Mouse (Mus musculus) left cerebral cortex, postnatal 25 days (tissue): ENCODE results near the gene Cacna1f. TPM values are rescaled to one million over a fixed set of nuclear protein-coding genes. Genes with fewer than 3 reads are reported as not detected.

Source experiments
- DNase-seq, 2 experiments: peaks; one replicate each; pipeline ENCODE4 v3.0.0; 2022; ENCODE audit warnings: low spot score in 2 of 2, mixed read lengths in 1 of 2
- intact Hi-C: fragments of 180-260 bp; cut with DNase I; formaldehyde crosslinking; loops from one replicate; pipeline ENCODE4 v1.15.1; 2025
- total RNA-seq, 2 experiments: library from RNA; stranded (reverse); gene quantifications; 2 replicates each; pipeline ENCODE4 v1.2.3; 2021

The Cacna1f gene
- total RNA-seq, 2 experiments from 2014 or later, result not detected

- DNase-seq, result peak; percentile 32 to 42
- intact Hi-C loops, result loop anchor here (2.0 kb wide), 1 partner anchor 24 kb away; no protein-coding TSS in a partner anchor
These were observed 3.8 kb downstream of the Cacna1f start for GRCm38 (mm10) chrX:7610536-7611258.

DNA sequence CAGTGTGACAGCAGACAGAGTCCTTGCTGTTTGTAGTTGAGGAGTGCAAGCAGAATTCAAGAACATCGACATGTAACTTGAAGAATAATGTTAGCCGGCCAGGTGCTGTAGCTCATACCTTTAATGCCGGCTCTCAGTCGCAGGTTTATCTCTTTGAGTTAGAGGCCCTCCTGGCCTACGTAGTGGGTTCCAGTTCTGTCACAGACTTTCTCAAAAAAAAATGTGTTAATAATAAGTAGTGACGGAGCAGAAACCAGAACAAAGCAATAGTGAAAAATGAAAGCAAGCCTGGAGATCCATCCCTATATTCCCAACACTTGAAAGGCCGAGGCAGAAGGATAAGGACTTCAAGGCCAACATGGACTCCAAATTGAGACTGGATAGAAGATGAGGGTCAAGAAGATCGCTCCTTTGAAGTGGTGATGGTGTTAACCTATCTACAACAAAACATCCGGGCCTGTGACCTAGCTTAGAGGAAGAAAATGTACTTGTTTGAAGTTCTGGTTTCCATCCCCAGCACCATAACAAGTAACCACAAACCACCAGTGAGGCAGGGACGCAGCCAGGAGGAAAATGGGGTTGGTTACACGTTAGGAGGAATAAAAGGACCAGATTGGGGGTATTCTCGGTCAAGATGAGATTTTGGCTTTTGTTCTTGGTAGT lies 11.1 kb downstream of the Cacna1f start:
- no peak for DNase-seq
- intact Hi-C loops, result no loop called here

DNA sequence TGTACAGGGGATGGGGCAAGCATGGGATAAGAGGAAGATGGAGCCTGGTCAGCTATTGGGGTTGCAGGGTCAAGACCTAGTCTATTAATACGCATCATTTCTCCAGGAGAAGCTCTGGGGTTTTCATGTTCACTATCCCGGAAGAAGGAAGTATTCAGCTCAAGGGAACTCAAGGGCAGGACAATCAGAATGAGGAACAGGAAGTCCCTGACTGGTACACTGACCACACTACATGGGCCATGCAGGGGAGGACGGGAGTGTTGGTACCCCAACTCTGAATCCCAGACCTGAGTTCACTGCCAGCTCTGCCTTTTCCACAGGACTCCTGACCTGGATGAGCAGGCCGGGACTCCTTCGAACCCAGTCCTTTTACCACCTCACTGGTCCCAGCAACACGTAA lies 25.7 kb downstream of the Cacna1f start:
- intact Hi-C loops, result no loop called here
- DNase-seq, result no peak

DNA sequence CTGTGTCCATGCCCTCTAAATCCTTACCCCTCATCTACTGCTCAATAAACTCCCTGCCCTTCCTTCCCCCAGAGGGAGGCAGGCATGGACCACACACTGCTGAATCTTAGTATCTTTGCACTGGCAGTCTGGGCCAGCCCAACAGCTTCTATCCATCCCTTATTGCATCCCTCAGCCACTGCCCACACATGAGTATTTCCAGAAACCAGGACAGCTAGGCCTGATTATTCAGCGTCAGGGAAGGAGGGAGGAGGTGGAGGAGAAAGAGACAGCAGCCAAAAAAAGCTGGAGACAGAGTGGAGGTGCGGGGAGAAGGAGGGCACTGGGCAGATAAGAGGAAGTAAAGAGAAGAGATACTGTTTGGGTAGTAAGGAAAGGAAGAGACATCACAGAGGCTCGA lies 28.2 kb downstream of the Cacna1f start:
- intact Hi-C loops, result loop anchor here (2.0 to 5.0 kb wide), 2 partner anchors 24 to 213 kb away; no protein-coding TSS in a partner anchor
- peak; percentile 50 to 90 for DNase-seq

DNA sequence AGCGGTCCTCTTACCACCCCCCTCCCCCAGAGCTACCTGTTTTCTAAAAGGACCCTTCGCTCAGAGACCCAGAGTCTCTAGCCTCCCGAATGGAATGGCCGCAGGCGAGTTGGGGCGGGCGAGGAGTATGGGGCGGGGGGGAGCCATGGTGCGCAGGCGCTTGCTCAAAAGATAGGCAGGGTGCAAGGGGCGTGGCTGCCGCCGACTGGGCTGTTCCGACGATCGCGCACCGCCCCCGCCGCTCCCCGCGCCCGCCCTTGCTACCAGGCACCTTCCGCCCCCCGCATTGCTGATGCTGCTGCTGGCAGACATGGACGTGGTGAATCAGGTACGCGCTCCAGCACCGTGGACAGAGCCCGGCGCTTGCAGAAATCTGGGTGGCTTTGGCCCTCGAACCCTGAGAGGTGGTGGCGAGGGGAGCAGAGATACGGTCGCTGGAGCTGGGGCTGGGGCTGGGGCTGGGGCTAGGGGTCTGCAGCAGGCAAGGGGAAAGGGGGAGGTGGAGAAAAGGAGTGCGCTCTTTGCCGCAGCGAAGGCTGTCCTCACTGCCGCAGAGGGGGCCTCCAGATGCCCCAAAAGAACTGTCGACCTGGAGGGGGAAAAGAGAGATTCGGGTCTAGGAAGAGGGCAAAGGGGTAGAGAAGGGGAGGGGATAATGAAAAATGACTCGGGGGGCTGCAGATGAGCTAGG lies 31.7 kb downstream of the Cacna1f start, which contains the start of gene Syp:
Gene Syp, plus strand, starts transcription at position 71 of the 691 bp plus-strand sequence.
- intact Hi-C loops, result loop anchor here (2.0 to 5.0 kb wide), 2 partner anchors 64 to 216 kb away; partner anchors contain the start of gene Ppp1r3f
- peak; percentile 85 to 92 for DNase-seq

DNA sequence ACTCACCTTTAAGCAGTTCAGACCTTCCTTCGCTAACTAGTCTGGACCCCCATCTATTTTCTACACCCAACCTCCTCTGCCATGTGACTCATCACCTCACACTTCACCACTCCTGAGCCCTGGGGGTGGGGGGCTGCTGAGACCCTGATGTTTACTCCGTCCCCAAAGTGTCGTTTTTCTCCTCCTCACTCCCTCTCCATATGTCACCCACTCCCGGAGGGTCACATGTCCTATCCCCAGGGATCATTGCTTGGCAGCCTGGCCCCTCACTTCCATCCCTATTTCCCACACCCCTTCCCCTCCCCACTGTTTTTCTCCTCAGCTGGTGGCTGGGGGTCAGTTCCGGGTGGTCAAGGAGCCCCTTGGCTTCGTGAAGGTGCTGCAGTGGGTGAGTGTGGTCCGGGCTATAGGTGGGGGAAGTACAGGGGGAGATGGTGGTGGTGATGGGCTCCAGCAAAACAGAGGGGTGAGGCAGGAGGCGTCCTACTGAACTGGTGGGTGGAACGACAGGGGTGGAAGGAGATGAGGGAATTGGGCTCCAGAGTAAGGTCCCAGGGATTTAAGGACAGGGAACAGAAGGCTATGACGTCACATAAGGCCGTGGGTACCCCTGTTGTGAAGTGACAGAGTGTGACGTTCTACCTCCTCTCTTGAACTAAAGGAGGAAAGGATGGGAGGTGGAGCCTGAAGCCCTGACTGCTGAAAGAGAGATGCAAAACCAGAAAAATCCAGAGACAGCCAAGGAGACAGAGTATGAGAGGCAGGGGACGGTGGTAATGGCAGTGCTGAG lies 32.8 kb downstream of the Cacna1f start:
- intact Hi-C loops, result loop anchor here (2.0 to 5.0 kb wide), 2 partner anchors 65 to 217 kb away; partner anchors contain the start of gene Ppp1r3f
- DNase-seq, result peak in 1 of 2 experiments; percentile 63

- no peak for DNase-seq
- intact Hi-C loops, result no loop called here
These were observed 33.9 kb downstream of the Cacna1f start for GRCm38 (mm10) chrX:7640785-7641184.

DNA sequence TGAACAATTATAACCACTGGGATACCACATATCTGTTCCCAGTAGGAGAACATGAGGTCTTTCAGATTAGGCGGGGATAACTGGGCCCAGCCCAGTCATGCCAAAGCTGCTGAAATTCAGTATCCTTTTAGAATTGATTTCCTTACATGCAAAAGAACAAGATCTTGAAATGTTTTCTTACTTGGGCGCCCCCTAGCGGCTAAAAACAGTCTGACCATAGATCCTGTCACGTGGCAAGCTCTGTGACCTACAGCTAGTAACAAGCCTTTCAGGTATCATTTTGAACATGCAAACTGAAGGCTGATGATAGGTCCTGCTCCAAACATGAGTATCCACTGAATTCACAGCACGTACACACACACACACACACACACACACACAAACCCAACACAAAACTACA lies 38.5 kb downstream of the Cacna1f start:
- DNase-seq, result peak; percentile 81 to 85
- intact Hi-C loops, result loop anchor here (2.0 kb wide), 1 partner anchor 171 kb away; no protein-coding TSS in a partner anchor

DNA sequence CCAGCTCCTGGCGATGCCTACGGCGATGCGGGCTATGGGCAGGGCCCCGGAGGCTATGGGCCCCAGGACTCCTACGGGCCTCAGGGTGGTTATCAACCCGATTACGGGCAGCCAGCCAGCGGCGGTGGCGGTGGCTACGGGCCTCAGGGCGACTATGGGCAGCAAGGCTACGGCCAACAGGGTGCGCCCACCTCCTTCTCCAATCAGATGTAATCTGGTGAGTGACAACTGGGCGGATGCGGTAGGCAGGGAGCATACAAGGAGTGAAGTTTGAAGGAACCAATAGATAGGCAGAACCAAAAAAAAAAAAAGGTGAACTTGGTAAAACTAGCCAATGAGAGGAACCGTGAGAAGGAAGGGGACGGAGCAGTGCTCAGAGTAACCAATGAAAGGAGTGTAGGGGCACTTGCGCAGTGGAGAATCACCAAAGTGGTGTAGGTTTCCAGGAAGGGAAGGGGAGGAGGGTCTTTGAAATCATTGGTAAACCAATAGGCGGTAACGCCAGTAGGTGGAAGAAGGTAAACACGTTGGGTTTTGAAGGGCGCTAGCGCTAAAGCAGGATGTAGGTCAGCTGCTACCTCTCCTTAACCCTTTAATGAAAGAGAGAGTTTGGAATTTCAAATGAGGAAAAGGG lies 41.9 kb downstream of the Cacna1f start:
- intact Hi-C loops, result no loop called here
- peak in 1 of 2 experiments; percentile 77 for DNase-seq

GRCm38 (mm10) chrX:7657221-7657639 lies 50.3 kb downstream of the Cacna1f start, which contains the start of gene Prickle3:
Gene Prickle3 (plus strand): TSS chrX:7657260.
- no peak for DNase-seq
- intact Hi-C loops, result no loop called here

- intact Hi-C loops, result no loop called here
- DNase-seq, result no peak
These were observed 51.3 kb downstream of the Cacna1f start for GRCm38 (mm10) chrX:7658031-7658784.

- no peak for DNase-seq
- intact Hi-C loops, result no loop called here
These were observed 52.1 kb downstream of the Cacna1f start for GRCm38 (mm10) chrX:7658785-7659589.

- intact Hi-C loops, result no loop called here
These were observed 54.2 kb downstream of the Cacna1f start for GRCm38 (mm10) chrX:7661086-7661485.

DNA sequence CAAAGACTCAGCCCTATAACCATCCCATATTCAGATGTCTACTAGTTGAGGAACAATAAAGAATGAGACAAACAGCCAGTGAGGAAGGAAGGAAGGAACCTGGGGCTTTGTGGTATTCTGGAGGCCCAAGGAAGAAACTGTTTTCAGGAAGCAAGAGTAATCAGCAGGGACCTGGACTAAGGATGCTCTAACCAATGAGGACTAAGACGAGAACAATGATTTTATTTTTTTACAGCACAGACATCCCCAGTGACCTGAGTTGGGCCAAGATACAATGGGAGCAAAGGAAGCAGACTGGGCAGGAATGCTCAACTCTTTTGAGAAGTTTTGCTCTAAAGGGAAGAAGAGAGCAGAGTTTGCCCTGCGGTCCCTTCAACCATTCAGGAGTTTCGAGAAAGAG lies 56.1 kb downstream of the Cacna1f start:
- no peak for DNase-seq
- intact Hi-C loops, result no loop called here

More at GRCm38 (mm10) chrX:7661086-7661485, 54.2 kb downstream of the Cacna1f start:
- no peak for DNase-seq

DNA sequence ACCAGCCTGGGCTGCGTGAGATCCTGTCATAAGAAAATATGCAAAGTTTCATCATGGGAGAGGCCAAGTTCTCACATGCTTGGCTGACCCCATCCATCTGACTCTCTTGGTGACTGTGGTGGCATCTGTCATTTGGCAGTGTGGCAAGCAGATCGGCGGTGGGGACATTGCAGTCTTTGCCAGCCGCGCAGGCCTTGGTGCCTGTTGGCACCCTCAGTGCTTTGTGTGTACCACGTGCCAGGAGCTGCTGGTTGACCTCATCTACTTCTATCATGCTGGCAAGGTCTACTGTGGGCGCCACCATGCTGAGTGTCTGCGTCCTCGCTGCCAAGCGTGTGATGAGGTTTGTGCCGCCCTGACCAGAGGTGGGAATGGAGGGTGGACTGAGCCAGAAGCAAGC lies 57.9 kb downstream of the Cacna1f start:
- intact Hi-C loops, result no loop called here
- no peak for DNase-seq

GRCm38 (mm10) chrX:7665739-7666502 lies 59.0 kb downstream of the Cacna1f start:
- intact Hi-C loops, result no loop called here
- no peak for DNase-seq
